Mouse (Mus musculus) erythroblast, embryonic 14.5 days (primary cell): ENCODE data around the gene Paxip1.

Experiments
- GATA1 ChIP-seq: IDR thresholded peaks from 2 replicates; pipeline ENCODE4 v1.6.1; 2012; ENCODE audit warnings: low read length, inconsistent platforms, mixed read lengths
- TAL1 ChIP-seq: IDR thresholded peaks from 3 replicates; pipeline ENCODE4 v1.6.1; 2012; ENCODE audit warnings: low read length, inconsistent platforms, mixed read lengths

GRCm38 (mm10) chr5:27838061-27838460, 46.6 kb upstream of the Paxip1 start:
- TF ChIP-seq GATA1 (no peak), TAL1 (no peak)
